Mouse (Mus musculus) mature B cell (primary cell): ENCODE measurements around the gene Adora3.

Experiments
- in situ Hi-C: fragments of 300-500 bp; cut with MboI; formaldehyde crosslinking; loops from 2 replicates; pipeline ENCODE4 v1.14.3; 2019

Adora3 gene

DNA sequence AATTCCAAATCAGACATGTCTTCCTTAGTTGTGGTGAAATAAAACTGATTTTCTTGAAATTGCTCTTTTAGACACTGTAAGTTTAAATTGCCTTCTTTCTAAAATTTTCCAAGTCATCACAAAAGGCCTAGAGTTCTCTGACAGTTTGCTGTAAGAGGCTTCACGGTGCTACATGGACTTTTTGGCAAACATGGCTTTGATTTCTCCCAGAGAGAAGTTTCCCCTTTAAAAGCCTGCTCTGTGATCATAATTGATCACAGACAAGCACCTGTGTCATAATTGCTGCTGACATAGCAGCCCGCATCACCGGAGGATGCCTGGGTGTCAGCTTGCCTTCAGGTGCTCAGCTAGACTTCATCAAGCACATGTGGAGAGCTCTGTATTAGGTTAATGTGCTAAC lies at the start of gene Adora3, which contains the start of gene Tmigd3:
Gene Adora3, plus strand, starts transcription at position 301 of the 400 bp plus-strand sequence.
Gene Tmigd3, plus strand, starts transcription at position 346 of the 400 bp plus-strand sequence.
- in situ Hi-C loops = no loop called here

DNA sequence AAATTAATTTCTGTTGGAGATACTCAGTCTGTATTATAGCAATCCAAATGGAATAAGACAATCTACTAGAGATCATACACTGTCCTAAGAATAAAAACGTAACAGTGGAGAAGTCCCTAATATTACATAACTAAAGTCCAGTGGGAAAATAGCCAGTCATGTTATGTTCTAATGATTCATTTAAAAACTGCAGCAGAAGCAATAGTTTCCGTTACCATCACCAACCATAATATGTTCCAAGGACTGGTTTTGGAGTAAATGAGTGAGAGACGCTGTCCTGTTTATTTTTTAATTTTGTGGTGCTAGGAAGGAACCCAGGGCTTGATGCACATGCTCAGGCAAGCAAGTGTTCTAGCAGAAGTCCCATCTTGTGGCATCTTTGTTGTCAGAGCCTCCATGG lies 49.2 kb upstream of the Adora3 start:
- in situ Hi-C loops = no loop called here

DNA sequence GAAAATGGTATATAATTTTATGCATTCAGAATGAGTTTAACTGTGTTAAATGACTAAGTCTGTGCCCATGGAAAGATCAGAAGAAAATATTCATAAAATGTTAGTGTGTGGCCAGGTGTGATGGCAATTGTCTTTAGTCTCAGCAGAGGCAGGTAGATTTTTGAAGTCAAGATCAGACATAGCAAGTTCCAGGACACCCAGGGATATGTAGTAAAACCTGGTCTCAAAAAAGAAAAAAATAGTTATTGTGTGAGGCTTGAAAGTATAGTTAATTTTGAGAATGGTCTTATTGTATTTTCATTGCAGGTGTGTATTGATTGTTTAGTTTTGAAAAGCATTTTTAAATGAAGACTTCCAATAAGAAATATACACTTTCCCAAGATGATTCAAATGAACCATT lies 47.0 kb upstream of the Adora3 start:
- in situ Hi-C loops = no loop called here

DNA sequence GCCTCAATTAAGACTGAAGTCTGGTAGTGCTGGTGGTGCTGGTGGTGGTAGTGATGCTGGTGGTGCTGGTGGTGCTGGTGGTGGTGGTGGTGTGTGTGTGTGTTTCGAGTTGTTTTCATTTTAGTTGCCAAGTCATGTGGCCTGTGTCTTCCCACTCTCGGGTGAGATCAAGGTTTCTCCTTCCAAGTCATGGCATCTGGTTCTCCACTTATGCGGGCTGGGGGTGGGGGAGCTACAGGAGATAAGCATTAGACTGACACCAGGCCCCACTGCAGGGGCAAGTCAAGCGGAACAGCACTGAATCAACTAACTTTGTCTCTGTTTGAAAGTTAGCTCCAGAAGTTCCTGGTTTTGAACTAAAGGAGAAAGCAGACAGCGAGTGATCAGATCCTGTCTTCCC lies 46.6 kb upstream of the Adora3 start:
- in situ Hi-C loops = no loop called here

DNA sequence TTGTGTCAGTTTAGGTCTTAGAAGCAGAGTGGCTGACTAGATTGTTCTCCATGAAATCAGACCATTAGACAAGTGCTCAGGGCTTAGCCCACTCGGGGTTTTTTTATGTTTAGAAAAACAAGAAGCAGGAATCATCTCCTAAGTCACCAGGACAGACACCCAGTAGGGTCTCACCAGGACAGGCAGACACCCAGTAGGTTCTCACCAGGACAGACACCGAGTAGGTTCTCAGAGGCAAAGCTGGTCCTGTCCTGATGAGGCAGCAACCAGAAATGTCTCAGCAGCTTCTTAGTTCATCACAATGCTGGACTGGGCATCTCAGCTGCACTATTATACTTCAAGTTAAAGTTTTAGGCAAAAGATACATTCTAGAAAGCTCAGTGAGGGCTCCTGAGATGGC lies 46.0 kb upstream of the Adora3 start:
- in situ Hi-C loops = no loop called here

DNA sequence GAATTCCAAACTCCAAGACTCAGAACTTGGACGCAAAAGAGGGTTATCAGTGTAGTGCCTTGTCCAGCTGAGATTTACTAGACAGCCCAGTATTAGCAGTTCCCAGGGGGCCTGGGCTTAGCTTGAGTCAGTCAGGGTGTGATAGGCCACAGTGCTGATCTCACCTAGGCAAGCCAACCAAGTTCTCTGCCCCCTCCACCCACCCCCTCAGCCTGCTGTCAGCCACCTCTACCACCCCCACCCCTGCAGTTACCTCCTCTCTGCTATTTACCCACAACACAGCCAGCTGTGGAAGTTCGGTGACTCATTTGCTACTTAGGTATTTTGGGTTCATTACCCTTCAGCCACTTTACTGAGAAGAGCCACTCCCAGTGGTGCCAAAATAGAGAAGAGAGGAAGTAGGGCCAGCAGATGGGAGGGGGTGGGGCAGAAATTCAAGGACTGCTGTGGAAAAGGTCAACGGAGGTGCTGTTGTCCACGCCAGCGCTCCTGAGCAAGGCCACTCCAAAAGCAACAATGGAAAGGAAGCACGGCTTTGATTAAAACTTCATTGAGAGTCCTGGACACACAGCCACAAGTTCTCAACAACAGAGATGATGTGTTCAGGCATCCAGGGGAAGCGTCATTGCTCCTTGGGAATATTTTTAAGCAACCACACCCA lies 45.0 kb upstream of the Adora3 start:
- in situ Hi-C loops = no loop called here

DNA sequence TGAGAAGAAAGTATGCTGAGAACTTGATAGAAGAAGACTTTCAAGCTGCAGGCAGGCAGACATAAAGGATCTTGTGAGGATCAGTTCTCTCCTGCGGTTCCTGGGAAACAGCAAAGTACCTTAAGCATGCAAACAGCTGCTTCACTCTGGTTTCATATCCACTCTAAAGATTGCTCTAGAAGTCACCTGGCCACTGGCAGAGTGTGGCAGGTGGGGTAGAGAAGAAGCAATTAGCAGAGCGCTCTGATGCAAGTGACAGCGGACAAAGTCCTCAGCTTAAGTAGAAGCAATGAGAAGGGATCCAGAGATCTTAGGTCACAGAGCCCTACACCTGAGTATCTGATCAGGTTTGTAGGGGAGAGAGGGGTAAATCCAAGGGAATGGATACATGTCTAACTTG lies 39.1 kb upstream of the Adora3 start:
- in situ Hi-C loops = no loop called here

DNA sequence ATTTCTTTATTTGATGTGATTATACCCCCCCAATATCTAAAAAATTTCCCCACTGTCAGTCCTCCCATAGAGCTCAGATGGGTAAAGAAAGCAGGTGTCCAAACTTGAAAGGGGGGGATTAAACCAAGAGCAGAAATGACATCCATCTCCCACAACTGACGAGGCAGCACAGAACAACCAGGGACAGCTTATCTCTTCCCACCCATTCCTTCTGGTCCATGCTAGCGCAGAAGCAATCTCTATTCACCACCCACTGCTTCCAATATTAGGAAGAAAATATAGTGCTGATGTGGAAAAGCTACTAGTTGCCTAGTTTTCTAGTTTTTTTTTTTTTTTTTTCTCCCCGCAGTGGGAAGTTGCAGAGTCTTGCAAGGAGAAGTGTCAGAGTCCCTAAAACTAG lies 34.8 kb upstream of the Adora3 start:
- in situ Hi-C loops = no loop called here

DNA sequence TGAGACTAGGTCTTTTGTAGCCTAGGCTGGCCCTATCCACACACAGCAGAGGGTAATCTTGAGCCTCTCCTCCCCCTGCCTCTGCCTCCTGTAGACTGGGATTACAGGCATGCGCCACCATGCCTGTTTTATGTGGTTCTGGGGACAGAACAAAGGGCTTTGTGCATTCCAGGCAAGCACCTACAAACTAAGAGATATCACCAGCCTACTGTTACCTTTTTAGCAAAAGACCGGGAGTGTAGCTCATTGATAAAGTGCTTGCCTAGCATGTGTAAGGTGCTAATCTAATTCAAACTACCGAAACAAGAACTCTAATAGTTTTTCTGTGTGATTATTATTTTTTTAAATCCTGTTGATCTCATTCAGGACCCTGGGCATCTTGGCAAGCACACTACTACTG lies 33.8 kb upstream of the Adora3 start:
- in situ Hi-C loops = no loop called here

DNA sequence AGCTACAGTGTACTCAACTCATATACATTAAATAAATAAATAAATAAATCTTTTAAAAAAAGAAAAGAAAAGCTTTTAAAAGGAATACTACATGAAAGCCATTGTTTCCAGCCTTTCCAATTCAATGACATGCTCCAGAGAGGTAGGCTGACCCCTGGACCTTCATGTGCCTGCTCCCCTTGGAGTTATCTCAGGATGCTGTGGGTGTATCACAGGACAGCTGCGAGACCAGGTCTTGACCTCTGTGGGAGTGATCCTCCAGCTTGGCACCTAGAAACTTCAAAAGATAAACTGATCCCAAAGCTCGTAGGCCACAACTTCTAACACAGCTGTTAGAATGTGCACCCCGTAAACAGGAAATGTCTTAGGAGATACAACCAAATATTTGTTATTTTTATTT lies 32.0 kb upstream of the Adora3 start:
- in situ Hi-C loops = no loop called here

DNA sequence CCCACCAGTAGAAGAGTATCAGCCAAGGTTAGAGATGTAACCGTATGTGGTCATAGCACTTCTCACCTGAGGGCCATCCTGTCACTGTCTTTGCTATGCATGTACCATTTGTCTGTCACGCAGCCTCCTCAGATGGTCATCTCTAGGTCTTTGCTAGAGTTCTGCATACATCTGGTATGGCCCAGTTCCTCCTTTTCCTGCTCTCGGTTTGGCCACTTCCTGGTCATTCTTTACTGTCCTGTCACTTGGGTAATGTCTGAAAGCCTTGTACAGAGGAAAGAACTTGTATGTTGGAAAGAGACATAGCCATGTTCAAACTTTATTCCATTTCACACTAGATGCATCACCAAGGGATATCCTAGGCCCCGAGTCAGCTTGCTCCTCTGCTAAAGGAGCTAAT lies 30.8 kb upstream of the Adora3 start:
- in situ Hi-C loops = no loop called here

DNA sequence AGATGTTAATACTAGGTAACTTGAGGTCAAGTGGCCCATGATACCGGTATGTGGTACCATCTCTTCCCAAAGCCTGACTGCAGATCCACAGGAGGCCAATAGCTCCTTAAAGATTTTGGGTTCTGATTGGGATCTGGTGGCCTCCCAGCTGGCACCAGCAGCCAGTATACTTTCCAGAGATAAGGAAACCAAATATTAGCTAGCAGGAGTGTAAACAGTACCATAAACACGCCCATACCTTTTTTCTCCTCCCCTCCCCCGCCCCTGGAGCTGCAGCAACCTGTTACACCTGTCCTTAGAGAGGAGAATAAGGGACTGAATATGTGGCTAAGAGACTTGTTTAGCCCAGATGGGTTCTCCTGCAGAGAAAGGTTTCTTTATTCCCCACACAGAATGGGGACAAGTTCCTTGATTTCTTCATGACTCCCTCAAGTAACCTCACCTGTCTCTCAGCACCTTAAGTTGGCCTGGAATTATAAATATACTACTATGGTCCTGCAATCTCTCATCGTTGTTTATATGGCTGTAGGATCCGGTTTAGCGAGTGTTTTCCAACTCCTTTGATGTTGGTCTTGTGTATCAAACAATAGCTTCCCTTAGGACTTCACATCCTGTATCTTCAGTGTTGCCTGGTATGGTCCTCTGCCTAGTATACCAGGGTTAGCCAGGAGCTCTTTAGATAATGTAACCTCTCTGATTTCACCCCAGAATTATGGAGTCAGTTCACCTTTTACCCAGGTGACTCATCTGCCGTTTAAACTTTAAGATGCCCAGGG lies 24.2 kb upstream of the Adora3 start:
- in situ Hi-C loops = no loop called here

DNA sequence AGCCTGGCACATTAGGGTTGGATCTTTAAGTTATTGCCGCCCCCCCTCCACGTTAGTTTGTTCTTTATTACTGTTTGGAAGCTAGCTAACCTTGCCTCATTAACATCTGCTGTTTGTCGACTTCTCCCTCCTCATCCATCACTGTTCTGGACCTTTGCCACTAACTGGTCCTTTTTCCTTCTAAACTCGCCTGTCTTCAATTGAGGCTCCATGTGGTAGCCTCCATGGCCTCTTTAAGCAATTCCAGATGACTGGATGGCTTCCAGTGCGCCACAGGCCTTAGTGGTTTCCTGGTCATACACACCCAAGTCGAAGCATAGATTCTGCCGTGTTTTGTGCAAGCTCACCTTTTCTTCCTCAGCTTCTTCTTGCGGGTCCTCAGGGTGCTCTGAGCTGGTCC lies 16.9 kb upstream of the Adora3 start:
- in situ Hi-C loops = no loop called here

DNA sequence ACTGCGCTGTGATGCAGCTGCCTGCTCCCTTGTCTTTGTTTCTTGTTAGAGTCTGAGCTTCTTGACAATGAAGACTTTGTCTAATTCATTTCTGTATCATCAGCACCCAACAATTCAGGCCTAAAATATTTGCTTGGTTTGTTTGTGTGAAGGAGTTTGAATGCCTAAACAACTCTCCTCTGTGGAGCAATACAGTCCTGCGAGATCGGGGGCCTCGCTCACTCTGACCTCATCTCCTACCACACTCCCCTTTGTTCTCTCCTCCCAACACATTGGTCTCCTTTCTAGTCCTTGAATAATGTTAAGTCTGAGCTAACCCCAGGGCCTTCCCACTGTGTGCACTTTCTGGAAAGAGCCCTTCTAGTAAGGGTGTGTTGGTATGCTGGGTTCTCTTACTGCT lies 15.9 kb upstream of the Adora3 start:
- in situ Hi-C loops = no loop called here

DNA sequence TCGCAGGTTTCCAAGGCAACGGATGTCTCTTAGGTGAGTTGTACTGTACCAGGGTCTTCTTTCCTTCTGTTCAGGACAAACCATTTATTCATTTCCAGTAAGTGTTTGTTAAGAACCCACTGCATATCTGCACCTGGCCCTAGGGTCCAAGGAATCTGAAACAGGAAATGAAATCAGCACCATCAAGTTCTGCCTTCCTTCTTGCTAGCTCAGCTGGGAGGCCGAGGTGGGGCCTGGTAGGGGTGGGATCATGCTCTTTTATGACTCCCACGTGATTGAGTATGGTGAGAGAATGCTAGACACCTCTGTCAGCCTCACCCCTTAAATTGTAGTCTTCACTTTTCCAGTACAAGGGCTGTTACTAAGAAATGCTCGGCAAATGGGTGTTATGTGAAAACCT lies 13.1 kb upstream of the Adora3 start:
- in situ Hi-C loops = no loop called here

DNA sequence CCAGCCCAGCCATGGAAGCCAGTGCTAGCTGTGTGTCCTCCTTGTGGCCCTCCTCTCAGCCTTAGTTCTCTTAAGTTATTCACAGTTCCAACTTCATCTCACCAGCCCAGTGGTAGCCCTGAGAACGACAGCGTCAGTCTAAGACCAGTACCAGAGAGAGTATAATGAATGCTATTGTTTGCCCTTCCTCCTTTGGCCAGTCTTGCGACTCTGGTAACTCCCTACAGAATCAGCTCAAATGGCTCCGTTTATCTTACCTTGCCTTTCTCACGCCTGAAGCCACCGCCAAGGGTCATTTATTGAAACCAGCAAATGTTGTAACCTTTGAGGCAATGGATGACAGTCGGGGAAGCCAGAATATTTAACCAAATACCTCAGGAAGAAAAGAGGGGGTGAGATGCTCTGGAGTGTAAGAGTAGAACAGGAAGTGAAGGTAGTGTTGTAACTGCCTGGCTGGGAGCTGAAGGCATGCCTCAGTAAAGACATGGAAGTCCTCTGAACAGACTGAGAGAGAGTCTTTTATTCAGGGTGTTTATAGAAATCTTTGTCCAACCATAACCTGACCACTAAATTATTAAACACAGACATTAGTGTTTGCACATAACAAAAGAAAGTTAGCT lies 8.8 kb upstream of the Adora3 start:
- in situ Hi-C loops = no loop called here

DNA sequence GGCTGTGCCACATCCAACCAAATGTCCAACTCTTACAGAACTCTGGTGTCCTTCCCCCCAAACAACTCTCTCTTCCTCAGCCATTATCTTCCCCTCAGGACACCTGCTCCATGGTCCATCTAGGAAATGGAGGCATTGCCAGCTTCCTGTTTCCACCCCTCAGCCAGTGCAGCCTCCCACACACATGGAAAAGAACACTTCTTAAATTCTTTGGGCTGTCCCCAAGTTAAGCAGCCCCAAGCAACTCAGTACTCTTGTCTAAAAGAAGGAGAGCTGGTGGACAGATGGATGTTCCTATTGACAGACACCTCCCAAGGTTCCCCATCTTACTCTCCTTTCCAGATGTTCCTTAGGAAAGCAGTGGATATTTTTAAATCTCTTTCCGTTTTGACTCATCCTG lies 6.5 kb upstream of the Adora3 start:
- in situ Hi-C loops = no loop called here

DNA sequence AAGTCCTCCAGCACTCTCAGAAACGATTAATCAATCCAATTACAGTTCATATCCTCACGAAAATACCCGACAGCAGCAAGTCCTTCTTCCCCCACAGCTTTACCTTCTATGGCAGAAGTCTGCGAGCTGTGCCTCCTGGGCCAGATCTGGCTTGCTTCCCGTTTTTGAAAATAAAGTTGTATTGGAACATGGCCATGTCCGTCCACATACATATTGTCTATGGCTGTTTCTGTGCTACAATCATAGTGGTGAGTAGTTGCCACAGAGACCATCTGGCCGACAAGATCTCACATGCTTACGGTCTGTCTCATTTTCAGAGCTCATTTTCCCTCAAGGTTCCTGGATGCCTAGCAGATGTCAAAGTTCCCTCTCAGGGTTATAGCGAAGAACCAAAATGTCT lies 5.5 kb upstream of the Adora3 start:
- in situ Hi-C loops = no loop called here

DNA sequence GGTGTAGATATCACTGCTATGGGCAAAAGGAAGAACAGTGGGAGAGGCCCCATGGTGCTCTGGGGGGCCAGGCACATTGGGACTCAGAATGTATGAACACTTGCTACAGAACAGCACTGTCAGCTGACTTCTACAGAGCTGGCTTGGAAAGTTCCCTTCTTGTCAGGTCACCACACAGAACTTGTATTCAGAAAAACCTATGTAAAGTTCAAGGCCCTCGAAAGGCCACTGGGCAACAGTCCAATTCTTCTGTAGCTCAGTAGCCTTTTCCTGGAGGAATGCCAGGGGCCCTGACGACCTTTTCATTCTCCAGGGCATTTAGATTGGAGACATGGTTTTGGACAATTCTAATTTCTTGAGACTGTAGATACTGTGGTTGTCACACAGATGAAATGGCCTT lies 2.5 kb upstream of the Adora3 start:
- in situ Hi-C loops = no loop called here

DNA sequence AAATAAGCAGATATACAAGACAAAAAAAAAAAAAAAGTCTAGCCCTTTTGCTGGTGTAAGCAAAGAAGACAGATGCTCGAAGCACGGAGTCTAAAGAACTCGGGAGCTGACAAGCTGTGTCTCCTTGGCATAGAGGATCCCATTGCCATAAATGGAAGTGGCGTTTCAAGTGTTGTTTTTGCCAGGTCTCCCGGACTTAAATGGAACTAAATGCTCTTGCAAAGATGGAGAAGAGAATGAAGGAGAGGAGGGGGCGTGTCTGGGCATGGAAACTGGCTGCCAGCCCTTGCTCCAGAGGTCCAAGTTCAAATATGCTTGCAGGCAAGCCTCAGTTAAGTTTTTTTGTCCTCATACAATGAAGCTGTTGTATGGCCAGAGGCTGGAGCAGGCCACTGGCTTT lies 1.4 kb downstream of the Adora3 start:
- in situ Hi-C loops = no loop called here

DNA sequence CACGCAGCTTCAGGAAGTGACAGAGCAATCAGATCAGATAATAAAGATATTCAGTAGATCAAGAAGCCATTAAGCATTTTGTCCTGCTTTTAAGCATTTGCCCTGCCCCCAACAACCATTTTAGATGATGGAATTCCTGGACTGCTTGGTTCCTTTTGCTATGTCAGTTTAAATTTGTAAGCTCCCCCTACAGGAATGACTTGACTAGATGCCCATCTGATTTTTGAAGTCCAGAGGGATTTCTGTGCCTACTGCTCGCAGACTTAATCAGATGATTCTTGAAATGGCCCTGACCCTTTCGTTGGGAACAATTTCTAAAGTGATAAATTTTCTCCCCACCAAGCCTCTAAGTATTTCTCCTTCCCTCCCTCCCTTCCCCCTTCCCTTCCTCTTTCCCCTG lies 1.9 kb downstream of the Adora3 start:
- in situ Hi-C loops = no loop called here

DNA sequence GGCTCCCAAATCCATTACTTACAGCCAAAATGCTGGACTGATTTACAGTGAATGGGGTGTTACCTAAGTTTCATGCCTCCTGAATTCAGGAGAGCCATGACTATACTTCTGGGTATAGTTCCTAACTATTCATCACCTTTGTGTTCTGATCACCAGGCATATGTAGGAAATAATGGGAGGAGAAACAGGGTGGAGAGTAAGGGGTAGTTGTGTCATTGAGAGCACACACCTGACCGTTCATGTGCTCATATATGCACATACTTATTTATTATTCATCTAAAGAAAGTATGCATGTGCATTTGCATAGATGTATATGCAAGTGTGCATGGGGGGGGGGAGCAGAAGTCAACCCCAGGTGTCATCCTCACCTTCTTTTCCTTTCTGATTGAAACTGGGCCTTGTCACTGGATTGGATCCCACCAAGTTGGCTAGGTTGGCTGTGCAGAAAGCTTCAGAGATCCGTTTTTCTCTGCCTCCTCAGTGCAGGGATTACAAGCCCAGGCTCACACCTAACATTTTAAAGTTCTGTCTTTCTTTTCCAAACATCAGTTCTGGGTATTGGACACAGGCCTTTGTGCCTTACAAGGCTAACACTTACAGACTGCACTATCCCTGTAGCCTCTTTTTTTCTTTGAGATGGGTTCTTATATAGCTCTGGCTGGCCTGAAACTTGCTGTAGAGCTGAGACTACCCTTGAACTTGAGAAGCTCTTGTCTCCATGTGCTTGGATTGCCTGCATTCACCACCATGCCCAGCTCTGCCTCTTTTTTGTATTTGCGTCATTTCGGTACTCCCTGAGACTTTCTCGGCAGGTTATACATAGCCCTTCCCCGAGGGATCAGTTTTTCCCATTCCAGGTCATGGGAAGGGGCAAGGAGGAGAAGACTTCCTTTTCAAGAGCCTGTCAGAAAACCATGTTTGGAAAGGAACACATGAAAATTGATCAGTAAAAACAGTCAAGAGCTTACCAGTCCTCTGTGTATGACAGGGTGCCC lies 3.1 kb downstream of the Adora3 start:
- in situ Hi-C loops = no loop called here
